Mouse (Mus musculus): ENCODE measurements at regions not wholly inside any gene's neighbourhood (a gene's known extent, or its start where the extent isn't known, plus 50 kb on each side); places are given as distances from the start of the nearest gene placed in this dataset.

DNA sequence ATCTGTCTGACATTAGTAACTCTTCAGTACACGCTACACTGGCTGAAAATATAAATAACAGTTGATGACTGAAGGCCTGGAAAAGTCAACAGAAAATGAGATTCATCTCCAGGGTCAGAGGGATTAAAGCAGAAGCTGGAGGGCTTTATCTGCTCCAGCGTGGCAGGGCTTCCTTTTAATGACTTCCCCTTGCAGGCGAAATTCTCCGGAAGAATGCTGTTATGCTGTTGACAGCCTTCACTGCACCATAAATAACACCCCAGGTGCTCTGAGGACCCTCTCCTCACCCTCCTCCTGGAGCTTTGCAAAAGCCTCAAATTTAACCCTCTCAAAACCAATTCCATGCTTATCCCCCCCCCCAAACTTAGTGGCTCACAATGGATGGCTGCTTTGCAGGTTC, 188.0 kb upstream of the Camk1g start:
- H3K4me1 ChIP-seq (replicated peaks; ENCODE audit: control insufficient read depth, insufficient read depth, low read length): peaks cover 8% of the 10 kb centered on the region; the same call in 1 of the 2 replicates
- H3K9me3 ChIP-seq (ENCODE audit: control insufficient read depth, low read length): no peaks in the 10 kb centered on the region

DNA sequence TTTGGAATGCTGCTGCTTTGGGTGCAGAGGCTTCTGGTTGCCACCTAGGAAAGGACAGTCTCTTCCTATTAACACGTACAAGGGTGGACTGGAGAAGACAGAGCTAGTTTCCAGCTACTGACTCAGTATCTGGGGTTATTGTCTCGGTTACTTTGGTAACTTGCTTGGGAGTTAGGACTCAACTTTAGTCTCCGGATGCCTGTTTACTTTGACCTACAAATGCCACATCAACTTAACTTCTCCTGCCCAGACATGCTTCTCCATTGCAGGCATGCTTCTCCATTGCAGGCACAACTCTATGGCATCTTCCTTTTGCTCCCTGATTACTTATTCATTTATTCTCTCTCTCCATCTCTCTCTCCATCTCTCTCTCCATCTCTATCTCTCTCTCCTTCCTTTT, 184.6 kb upstream of the Camk1g start:
- H3K27me3 ChIP-seq (ENCODE audit: control insufficient read depth, insufficient read depth, low read depth, low read length): no peaks in the 10 kb centered on the region
- 81% methylated on average over 3 of the region's 3 CpGs for WGBS
- H3K9me3 ChIP-seq (ENCODE audit: control insufficient read depth, low read length): no peaks in the 10 kb centered on the region
- H3K4me3 ChIP-seq (ENCODE audit: low read length): no peak overlapping the region
- no peaks in the 10 kb centered on the region for H3K36me3 ChIP-seq (ENCODE audit: control insufficient read depth, insufficient read depth, low read length)
- no peak for ATAC-seq (ENCODE audit: low read depth)
- H3K4me1 ChIP-seq (replicated peaks; ENCODE audit: control insufficient read depth, insufficient read depth, low read length): peaks cover 8% of the 10 kb centered on the region; the same call in 1 of the 2 replicates
- no peak overlapping the region for H3K9ac ChIP-seq (ENCODE audit: low read length)
- no peak overlapping the region for H3K4me2 ChIP-seq (ENCODE audit: low read depth, low read length)
- H3K27ac ChIP-seq (ENCODE audit: low read length): no peak overlapping the region

More for the DNA sequence above, 188.0 kb upstream of the Camk1g start:
- no peak for ATAC-seq (ENCODE audit: low read depth)
- Histone ChIP-seq H3K4me3 (ENCODE audit: low read length) (no peak overlapping the region), H3K36me3 (ENCODE audit: control insufficient read depth, insufficient read depth, low read length) (no peaks in the 10 kb centered on the region), H3K4me2 (ENCODE audit: low read depth, low read length) (no peak overlapping the region), H3K27me3 (ENCODE audit: control insufficient read depth, insufficient read depth, low read depth, low read length) (no peaks in the 10 kb centered on the region), H3K9ac (ENCODE audit: low read length) (no peak overlapping the region), H3K27ac (ENCODE audit: low read length) (no peak overlapping the region)
- WGBS: 12% methylated on average over 4 of the region's 4 CpGs

DNA sequence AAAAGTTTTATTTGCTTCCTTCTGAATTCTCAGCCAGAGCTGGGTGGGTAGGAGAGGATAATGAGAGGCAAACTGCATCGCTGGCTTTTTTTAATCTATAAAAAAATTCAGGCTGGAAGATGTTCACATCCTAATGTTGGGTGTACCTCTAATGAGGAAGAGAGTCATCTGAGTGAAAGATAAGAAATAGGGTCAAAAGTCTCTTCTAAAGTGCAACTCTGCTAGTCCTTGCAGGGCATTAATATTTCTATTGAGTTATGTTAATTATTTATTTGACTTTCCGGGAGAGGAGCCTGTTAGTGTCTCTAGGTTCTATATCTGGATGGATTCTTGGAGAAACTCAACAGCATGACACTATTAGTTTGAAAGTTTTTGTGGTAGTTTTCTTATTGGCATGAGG, 182.2 kb upstream of the Camk1g start:
- H3K4me3 ChIP-seq (ENCODE audit: low read length): no peak overlapping the region
- no peak overlapping the region for H3K4me2 ChIP-seq (ENCODE audit: low read depth, low read length)
- ATAC-seq (ENCODE audit: low read depth): no peak
- WGBS: 50% methylated on average over 2 of the region's 2 CpGs
- H3K4me1 ChIP-seq (replicated peaks; ENCODE audit: control insufficient read depth, insufficient read depth, low read length): no peaks in the 10 kb centered on the region
- H3K9ac ChIP-seq (ENCODE audit: low read length): no peak overlapping the region
- no peaks in the 10 kb centered on the region for H3K36me3 ChIP-seq (ENCODE audit: control insufficient read depth, insufficient read depth, low read length)
- H3K9me3 ChIP-seq (ENCODE audit: control insufficient read depth, low read length): no peaks in the 10 kb centered on the region
- H3K27ac ChIP-seq (ENCODE audit: low read length): no peak overlapping the region
- no peaks in the 10 kb centered on the region for H3K27me3 ChIP-seq (ENCODE audit: control insufficient read depth, insufficient read depth, low read depth, low read length)

GRCm38 (mm10) chr1:193551340-193551739, 181.2 kb upstream of the Camk1g start:
- no peak overlapping the region for H3K9ac ChIP-seq (ENCODE audit: low read length)
- H3K4me1 ChIP-seq (replicated peaks; ENCODE audit: control insufficient read depth, insufficient read depth, low read length): no peaks in the 10 kb centered on the region
- 38% methylated on average over 1 of the region's 1 CpGs for WGBS
- no peak overlapping the region for H3K4me3 ChIP-seq (ENCODE audit: low read length)
- no peak overlapping the region for H3K27ac ChIP-seq (ENCODE audit: low read length)
- H3K4me2 ChIP-seq (ENCODE audit: low read depth, low read length): no peak overlapping the region
- H3K36me3 ChIP-seq (ENCODE audit: control insufficient read depth, insufficient read depth, low read length): no peaks in the 10 kb centered on the region
- no peak for ATAC-seq (ENCODE audit: low read depth)
- H3K27me3 ChIP-seq (ENCODE audit: control insufficient read depth, insufficient read depth, low read depth, low read length): no peaks in the 10 kb centered on the region
- no peaks in the 10 kb centered on the region for H3K9me3 ChIP-seq (ENCODE audit: control insufficient read depth, low read length)

GRCm38 (mm10) chr1:193550761-193551160, 180.7 kb upstream of the Camk1g start:
- Histone ChIP-seq H3K27ac (ENCODE audit: low read length) (no peak overlapping the region), H3K36me3 (ENCODE audit: control insufficient read depth, insufficient read depth, low read length) (no peaks in the 10 kb centered on the region), H3K9me3 (ENCODE audit: control insufficient read depth, low read length) (no peaks in the 10 kb centered on the region), H3K4me1 (replicated peaks; ENCODE audit: control insufficient read depth, insufficient read depth, low read length) (no peaks in the 10 kb centered on the region), H3K27me3 (ENCODE audit: control insufficient read depth, insufficient read depth, low read depth, low read length) (no peaks in the 10 kb centered on the region), H3K4me3 (ENCODE audit: low read length) (no peak overlapping the region), H3K4me2 (ENCODE audit: low read depth, low read length) (no peak overlapping the region), H3K9ac (ENCODE audit: low read length) (no peak overlapping the region)
- 24% methylated on average over 2 of the region's 2 CpGs for WGBS
- ATAC-seq (ENCODE audit: low read depth): no peak

DNA sequence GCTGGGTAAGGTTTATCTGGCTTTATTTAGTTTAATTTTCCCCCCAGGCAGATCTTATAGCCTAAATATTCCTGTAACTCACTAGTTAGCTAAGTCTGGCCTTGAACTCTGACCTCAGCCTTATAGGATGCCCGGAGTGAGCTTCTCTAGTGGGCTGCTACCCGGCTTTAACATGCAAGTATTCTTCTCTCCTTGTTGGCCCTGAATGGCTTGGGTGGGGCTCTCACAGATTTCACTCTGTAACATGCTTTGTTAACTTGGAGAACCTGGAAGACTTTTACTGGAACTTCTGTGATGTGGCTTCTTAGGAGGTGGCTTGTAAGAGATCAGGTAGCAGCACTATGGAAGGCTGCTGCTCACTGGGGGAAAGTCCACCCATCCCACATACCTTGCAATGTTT, 177.3 kb upstream of the Camk1g start:
- H3K27ac ChIP-seq (ENCODE audit: low read length): no peak overlapping the region
- no peak overlapping the region for H3K4me2 ChIP-seq (ENCODE audit: low read depth, low read length)
- no peaks in the 10 kb centered on the region for H3K4me1 ChIP-seq (replicated peaks; ENCODE audit: control insufficient read depth, insufficient read depth, low read length)
- no peaks in the 10 kb centered on the region for H3K9me3 ChIP-seq (ENCODE audit: control insufficient read depth, low read length)
- ATAC-seq (ENCODE audit: low read depth): no peak
- no peaks in the 10 kb centered on the region for H3K27me3 ChIP-seq (ENCODE audit: control insufficient read depth, insufficient read depth, low read depth, low read length)
- H3K36me3 ChIP-seq (ENCODE audit: control insufficient read depth, insufficient read depth, low read length): no peaks in the 10 kb centered on the region
- no peak overlapping the region for H3K9ac ChIP-seq (ENCODE audit: low read length)
- WGBS: 62% methylated on average over 2 of the region's 2 CpGs
- no peak overlapping the region for H3K4me3 ChIP-seq (ENCODE audit: low read length)

DNA sequence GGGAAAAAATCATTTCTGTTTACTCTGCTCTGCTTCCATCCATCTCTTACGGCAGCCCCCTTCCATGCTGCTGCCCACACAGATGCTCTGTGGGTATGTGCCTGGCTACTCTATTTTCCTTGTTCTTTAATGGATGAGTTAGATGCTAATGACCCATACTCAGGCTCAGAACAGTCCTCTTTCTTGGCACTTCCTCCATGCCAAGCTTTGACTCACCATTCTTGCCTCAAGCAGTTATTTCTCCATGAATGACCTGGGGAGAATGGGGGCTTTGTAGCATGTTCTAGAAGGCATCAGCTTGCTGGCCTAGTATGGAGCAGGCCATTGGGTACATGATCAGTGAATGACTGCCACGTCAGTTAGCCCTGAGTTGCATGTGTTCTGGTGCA, 175.9 kb upstream of the Camk1g start:
- Histone ChIP-seq H3K9ac (ENCODE audit: low read length) (no peak overlapping the region), H3K36me3 (ENCODE audit: control insufficient read depth, insufficient read depth, low read length) (no peaks in the 10 kb centered on the region), H3K4me2 (ENCODE audit: low read depth, low read length) (no peak overlapping the region), H3K9me3 (ENCODE audit: control insufficient read depth, low read length) (no peaks in the 10 kb centered on the region), H3K27me3 (ENCODE audit: control insufficient read depth, insufficient read depth, low read depth, low read length) (no peaks in the 10 kb centered on the region), H3K27ac (ENCODE audit: low read length) (no peak overlapping the region), H3K4me1 (replicated peaks; ENCODE audit: control insufficient read depth, insufficient read depth, low read length) (no peaks in the 10 kb centered on the region; the same call in 1 of the 2 replicates), H3K4me3 (ENCODE audit: low read length) (no peak overlapping the region)
- whole genome bisulfite sequencing: 82% methylated on average over 2 of the region's 2 CpGs
- ATAC-seq (ENCODE audit: low read depth): no peak

GRCm38 (mm10) chr1:193545406-193546043, 175.4 kb upstream of the Camk1g start:
- Histone ChIP-seq H3K27me3 (ENCODE audit: control insufficient read depth, insufficient read depth, low read depth, low read length) (no peaks in the 10 kb centered on the region), H3K4me3 (ENCODE audit: low read length) (no peak overlapping the region), H3K9ac (ENCODE audit: low read length) (no peak overlapping the region), H3K9me3 (ENCODE audit: control insufficient read depth, low read length) (no peaks in the 10 kb centered on the region), H3K4me1 (replicated peaks; ENCODE audit: control insufficient read depth, insufficient read depth, low read length) (no peaks in the 10 kb centered on the region; the same call in 1 of the 2 replicates), H3K36me3 (ENCODE audit: control insufficient read depth, insufficient read depth, low read length) (no peaks in the 10 kb centered on the region), H3K4me2 (ENCODE audit: low read depth, low read length) (no peak overlapping the region), H3K27ac (ENCODE audit: low read length) (no peak overlapping the region)
- ATAC-seq (ENCODE audit: low read depth): no peak
- WGBS: 58% methylated on average over 4 of the region's 4 CpGs

GRCm38 (mm10) chr1:193544804-193545203, 174.7 kb upstream of the Camk1g start:
- Histone ChIP-seq H3K4me3 (ENCODE audit: low read length) (no peak overlapping the region), H3K9me3 (ENCODE audit: control insufficient read depth, low read length) (no peaks in the 10 kb centered on the region), H3K27ac (ENCODE audit: low read length) (no peak overlapping the region), H3K27me3 (ENCODE audit: control insufficient read depth, insufficient read depth, low read depth, low read length) (no peaks in the 10 kb centered on the region), H3K4me1 (replicated peaks; ENCODE audit: control insufficient read depth, insufficient read depth, low read length) (no peaks in the 10 kb centered on the region; the same call in none of the 2 replicates), H3K4me2 (ENCODE audit: low read depth, low read length) (no peak overlapping the region), H3K9ac (ENCODE audit: low read length) (no peak overlapping the region), H3K36me3 (ENCODE audit: control insufficient read depth, insufficient read depth, low read length) (no peaks in the 10 kb centered on the region)
- ATAC-seq (ENCODE audit: low read depth): no peak

GRCm38 (mm10) chr1:193543834-193544233, 173.7 kb upstream of the Camk1g start:
- Histone ChIP-seq H3K9ac (ENCODE audit: low read length) (no peak overlapping the region), H3K36me3 (ENCODE audit: control insufficient read depth, insufficient read depth, low read length) (no peaks in the 10 kb centered on the region), H3K27ac (ENCODE audit: low read length) (no peak overlapping the region), H3K9me3 (ENCODE audit: control insufficient read depth, low read length) (no peaks in the 10 kb centered on the region), H3K27me3 (ENCODE audit: control insufficient read depth, insufficient read depth, low read depth, low read length) (no peaks in the 10 kb centered on the region), H3K4me2 (ENCODE audit: low read depth, low read length) (no peak overlapping the region), H3K4me1 (replicated peaks; ENCODE audit: control insufficient read depth, insufficient read depth, low read length) (peaks cover 4% of the 10 kb centered on the region), H3K4me3 (ENCODE audit: low read length) (no peak overlapping the region)
- ATAC-seq (ENCODE audit: low read depth): no peak
- WGBS: 29% methylated on average over 3 of the region's 3 CpGs
